Mouse (Mus musculus): ENCODE measurements around the gene Cbfa2t3. TPM values are rescaled to one million over a fixed set of nuclear protein-coding genes. Genes with fewer than 3 reads are reported as not detected.

Gene Cbfa2t3
- total and polyA plus RNA-seq, 3 experiments, result 10.9 to 22.3 (median 21.8) TPM

DNA sequence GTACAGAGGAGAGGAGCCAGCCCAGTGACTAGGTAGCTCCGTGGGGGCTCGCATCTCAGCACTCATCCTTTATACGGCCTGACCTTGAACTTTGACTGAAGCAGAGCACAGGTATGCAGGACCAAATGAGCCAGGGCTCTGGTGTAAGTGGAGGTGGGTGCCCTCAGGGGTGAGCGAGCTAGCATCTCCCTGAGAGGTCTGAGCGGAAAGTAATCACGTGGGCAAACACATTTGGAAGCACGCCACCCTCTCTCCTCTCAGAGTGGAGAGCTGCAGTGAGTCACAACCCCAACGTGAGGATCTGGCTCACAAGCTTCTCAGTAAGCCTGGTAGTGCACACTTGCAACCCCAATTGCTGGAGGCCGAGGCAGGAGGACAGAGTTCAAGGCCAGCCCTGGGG is 56.8 kb downstream of the Cbfa2t3 start:
- peak; percentile 66 to 77 for DNase-seq
- no peak overlapping the region; the same call in 1 of the 2 replicates for H3K27ac ChIP-seq
- H3K4me1 ChIP-seq (ENCODE audit: control insufficient read depth, insufficient read depth, low read length), result peaks cover 11% of the 10 kb centered on the region

DNA sequence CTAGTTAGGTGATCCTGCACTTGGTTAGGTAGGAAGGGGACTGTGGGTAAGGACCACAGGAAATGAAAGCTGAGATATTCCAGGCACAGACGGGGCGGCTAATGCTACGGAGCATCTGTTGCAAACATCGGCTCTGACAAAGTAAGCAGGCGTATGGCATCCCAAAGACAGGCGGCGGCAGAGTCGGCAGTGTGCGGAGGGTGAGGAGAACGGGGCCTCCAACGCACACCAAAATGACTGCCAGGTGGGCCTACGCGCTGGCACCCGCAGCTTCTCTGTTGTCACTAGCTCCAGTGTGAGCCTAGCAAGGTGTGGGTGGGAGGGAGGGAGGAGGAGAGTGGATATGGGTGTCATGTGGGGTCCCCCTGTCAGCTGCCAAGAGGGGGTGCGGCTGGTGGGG is 57.5 kb downstream of the Cbfa2t3 start:
- intact Hi-C loops (cut with DNase I), result loop anchor here (2.0 kb wide), 1 partner anchor 37 kb away; no protein-coding TSS in a partner anchor
- Histone ChIP-seq H3K27ac (no peak overlapping the region; the same call in 1 of the 2 replicates), H3K79me2 (replicated peaks; ENCODE audit: control insufficient read depth, insufficient read depth, low read length) (no peaks in the 10 kb centered on the region), H3K27me3 (ENCODE audit: control insufficient read depth, insufficient read depth, low read length) (no peaks in the 10 kb centered on the region), H3K36me3 (ENCODE audit: control insufficient read depth, insufficient read depth, low read length) (no peaks in the 10 kb centered on the region), H3K4me1 (ENCODE audit: control insufficient read depth, insufficient read depth, low read length) (peaks cover 12% of the 10 kb centered on the region), H3K4me3 (no peak overlapping the region), H3K9ac (ENCODE audit: low read depth, low read length) (no peak overlapping the region)
- 91% methylated on average over 15 of the region's 15 CpGs for WGBS
- DNase-seq, result no peak
- TF ChIP-seq EP300 (IDR thresholded peaks at IDR 0.05; ENCODE audit: insufficient read depth, low read depth, low read length), result no peak
- no peak for TF ChIP-seq CTCF (IDR thresholded peaks at IDR 0.05)
- TF ChIP-seq POLR2A (IDR thresholded peaks at IDR 0.05; ENCODE audit: insufficient read depth, low read depth, low read length), result no peak

More for the DNA sequence above, 56.8 kb downstream of the Cbfa2t3 start:
- no peaks in the 10 kb centered on the region for H3K27me3 ChIP-seq (ENCODE audit: control insufficient read depth, insufficient read depth, low read length)
- TF ChIP-seq POLR2A (IDR thresholded peaks at IDR 0.05; ENCODE audit: insufficient read depth, low read depth, low read length) (no peak), EP300 (IDR thresholded peaks at IDR 0.05; ENCODE audit: insufficient read depth, low read depth, low read length) (0 out of 2 replicates have a peak, but pooled peaks have one; percentile 5), CTCF (IDR thresholded peaks at IDR 0.05) (no peak)
- no peaks in the 10 kb centered on the region for H3K79me2 ChIP-seq (replicated peaks; ENCODE audit: control insufficient read depth, insufficient read depth, low read length)
- intact Hi-C loops (cut with DNase I), result no loop called here
- WGBS, result 34% methylated on average over 9 of the region's 9 CpGs
- no peaks in the 10 kb centered on the region for H3K36me3 ChIP-seq (ENCODE audit: control insufficient read depth, insufficient read depth, low read length)
- H3K4me3 ChIP-seq, result no peak overlapping the region
- H3K9ac ChIP-seq (ENCODE audit: low read depth, low read length), result no peak overlapping the region

DNA sequence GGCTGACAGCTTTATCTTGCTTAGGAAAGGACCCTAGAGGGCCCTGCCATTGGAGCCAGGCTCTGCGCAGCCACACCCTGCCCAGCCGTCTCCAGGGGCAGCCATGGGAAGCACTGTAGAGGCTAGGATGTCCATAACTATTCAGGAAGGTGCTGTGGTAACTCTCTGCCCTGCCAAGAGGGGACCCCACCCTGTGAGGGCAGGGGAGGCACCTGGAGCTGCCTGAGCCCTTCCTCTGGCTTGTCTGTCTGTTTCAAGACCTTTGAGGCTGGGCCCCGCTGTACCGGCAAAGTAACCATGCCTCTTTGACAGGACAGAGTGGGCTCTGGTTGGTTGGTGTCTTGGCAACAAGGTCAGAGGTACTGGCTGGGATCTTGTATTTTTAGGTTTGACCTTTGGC is 58.1 kb downstream of the Cbfa2t3 start:
- 85% methylated on average over 4 of the region's 4 CpGs for WGBS
- no peaks in the 10 kb centered on the region for H3K27me3 ChIP-seq (ENCODE audit: control insufficient read depth, insufficient read depth, low read length)
- no peak for DNase-seq

DNA sequence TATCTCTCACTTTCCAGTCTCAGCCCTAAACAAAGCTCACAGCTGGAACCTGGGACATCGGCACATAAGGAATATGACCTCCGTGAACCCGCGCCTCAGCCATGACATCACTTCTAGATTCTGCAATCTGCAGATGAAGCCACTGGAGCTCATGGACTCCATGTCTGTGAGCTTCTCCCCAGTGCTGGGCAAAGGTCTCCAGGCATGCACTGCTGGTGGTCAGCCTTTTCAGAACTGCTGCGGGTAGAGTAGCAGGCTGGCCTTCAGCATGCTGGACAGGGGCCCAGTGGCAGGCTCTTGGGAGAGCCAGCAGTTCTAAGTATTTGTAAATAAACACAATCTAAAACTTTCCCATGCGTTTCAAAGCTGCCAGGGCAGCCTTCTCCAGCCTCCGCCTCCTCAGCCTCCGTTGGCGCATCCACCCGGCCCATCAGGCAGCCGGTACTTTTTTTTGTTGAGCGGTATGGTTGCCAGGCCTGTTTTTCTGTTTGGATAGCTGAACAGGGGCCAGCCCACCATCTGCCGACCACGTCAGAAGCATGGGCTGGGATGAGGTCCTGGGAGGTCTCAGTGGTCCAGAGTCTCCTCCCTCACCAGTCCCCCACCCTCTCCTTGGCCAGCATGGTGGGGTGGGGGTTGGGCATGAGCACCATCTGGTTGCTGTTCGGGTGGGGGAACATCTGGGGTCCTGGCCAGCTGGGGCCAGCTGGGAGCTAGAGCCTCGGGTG is 59.2 kb downstream of the Cbfa2t3 start:
- H3K4me1 ChIP-seq (ENCODE audit: control insufficient read depth, insufficient read depth, low read length), result peaks cover 10% of the 10 kb centered on the region
- WGBS, result 54% methylated on average over 16 of the region's 16 CpGs
- peak; percentile 83 to 86 for DNase-seq
- intact Hi-C loops (cut with DNase I), result loop anchor here (2.0 kb wide), 1 partner anchor 39 kb away; no protein-coding TSS in a partner anchor
- no peaks in the 10 kb centered on the region for H3K27me3 ChIP-seq (ENCODE audit: control insufficient read depth, insufficient read depth, low read length)
- no peaks in the 10 kb centered on the region for H3K36me3 ChIP-seq (ENCODE audit: control insufficient read depth, insufficient read depth, low read length)
- H3K9ac ChIP-seq (ENCODE audit: low read depth, low read length), result no peak overlapping the region
- H3K27ac ChIP-seq, result peak overlapping the region; percentile 57
- no peaks in the 10 kb centered on the region for H3K79me2 ChIP-seq (replicated peaks; ENCODE audit: control insufficient read depth, insufficient read depth, low read length)
- no peak for TF ChIP-seq CTCF (IDR thresholded peaks at IDR 0.05)
- TF ChIP-seq EP300 (IDR thresholded peaks at IDR 0.05; ENCODE audit: insufficient read depth, low read depth, low read length), result peak; percentile 45; the same call in 1 of the 2 replicates
- H3K4me3 ChIP-seq, result no peak overlapping the region

More for the DNA sequence above, 58.1 kb downstream of the Cbfa2t3 start:
- TF ChIP-seq EP300 (IDR thresholded peaks at IDR 0.05; ENCODE audit: insufficient read depth, low read depth, low read length) (no peak), POLR2A (IDR thresholded peaks at IDR 0.05; ENCODE audit: insufficient read depth, low read depth, low read length) (no peak), CTCF (IDR thresholded peaks at IDR 0.05) (no peak)
- Histone ChIP-seq H3K9ac (ENCODE audit: low read depth, low read length) (no peak overlapping the region), H3K79me2 (replicated peaks; ENCODE audit: control insufficient read depth, insufficient read depth, low read length) (no peaks in the 10 kb centered on the region), H3K27ac (no peak overlapping the region; the same call in 1 of the 2 replicates), H3K36me3 (ENCODE audit: control insufficient read depth, insufficient read depth, low read length) (no peaks in the 10 kb centered on the region), H3K4me3 (no peak overlapping the region), H3K4me1 (ENCODE audit: control insufficient read depth, insufficient read depth, low read length) (peaks cover 10% of the 10 kb centered on the region)
- intact Hi-C loops (cut with DNase I), result loop anchor here (2.0 kb wide), 1 partner anchor 38 kb away; no protein-coding TSS in a partner anchor

- Histone ChIP-seq H3K4me3 (no peak overlapping the region), H3K27me3 (ENCODE audit: control insufficient read depth, insufficient read depth, low read length) (no peaks in the 10 kb centered on the region), H3K79me2 (replicated peaks; ENCODE audit: control insufficient read depth, insufficient read depth, low read length) (no peaks in the 10 kb centered on the region), H3K27ac (0 out of 2 replicates have a peak overlapping the region, but pooled peaks have one; percentile 16), H3K4me1 (ENCODE audit: control insufficient read depth, insufficient read depth, low read length) (peaks cover 10% of the 10 kb centered on the region), H3K9ac (ENCODE audit: low read depth, low read length) (no peak overlapping the region), H3K36me3 (ENCODE audit: control insufficient read depth, insufficient read depth, low read length) (no peaks in the 10 kb centered on the region)
- no peak for TF ChIP-seq CTCF (IDR thresholded peaks at IDR 0.05)
- no peak for TF ChIP-seq EP300 (IDR thresholded peaks at IDR 0.05; ENCODE audit: insufficient read depth, low read depth, low read length)
- TF ChIP-seq POLR2A (IDR thresholded peaks at IDR 0.05; ENCODE audit: insufficient read depth, low read depth, low read length), result no peak
- 88% methylated on average over 16 of the region's 16 CpGs for WGBS
- DNase-seq, result no peak
- intact Hi-C loops (cut with DNase I), result no loop called here
These were observed 60.3 kb downstream of the Cbfa2t3 start for GRCm38 (mm10) chr8:122638601-122639000.

DNA sequence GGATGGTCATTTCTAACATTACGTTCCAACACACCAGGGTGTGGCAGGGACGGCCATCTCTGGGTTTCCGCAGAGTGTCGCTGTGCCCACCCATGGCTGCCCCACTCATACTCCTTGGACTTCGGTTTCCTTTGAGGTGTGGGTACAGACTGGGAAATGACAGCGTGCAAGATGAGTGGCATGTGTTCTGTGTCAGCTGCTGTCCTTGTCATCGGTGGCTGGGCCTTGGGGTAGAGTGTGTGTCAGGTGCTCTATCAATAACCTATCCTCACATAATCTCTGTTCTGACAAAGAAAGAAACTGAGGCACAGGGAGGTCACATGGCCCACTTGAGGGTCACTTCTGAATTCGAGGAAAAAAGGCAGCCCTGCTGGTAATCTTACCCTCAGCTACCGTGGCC is 61.7 kb downstream of the Cbfa2t3 start:
- Histone ChIP-seq H3K9ac (ENCODE audit: low read depth, low read length) (peak overlapping the region; percentile 11), H3K79me2 (replicated peaks; ENCODE audit: control insufficient read depth, insufficient read depth, low read length) (no peaks in the 10 kb centered on the region), H3K36me3 (ENCODE audit: control insufficient read depth, insufficient read depth, low read length) (no peaks in the 10 kb centered on the region), H3K4me3 (no peak overlapping the region), H3K27ac (peak overlapping the region; percentile 80), H3K4me1 (ENCODE audit: control insufficient read depth, insufficient read depth, low read length) (peaks cover 8% of the 10 kb centered on the region), H3K27me3 (ENCODE audit: control insufficient read depth, insufficient read depth, low read length) (no peaks in the 10 kb centered on the region)
- TF ChIP-seq EP300 (IDR thresholded peaks at IDR 0.05; ENCODE audit: insufficient read depth, low read depth, low read length) (no peak), CTCF (IDR thresholded peaks at IDR 0.05) (no peak), POLR2A (IDR thresholded peaks at IDR 0.05; ENCODE audit: insufficient read depth, low read depth, low read length) (no peak)
- intact Hi-C loops (cut with DNase I), result no loop called here
- no peak for DNase-seq
- 77% methylated on average over 9 of the region's 9 CpGs for WGBS
